Mouse (Mus musculus): ENCODE measurements around the gene Zdhhc1.

Zdhhc1 gene

DNA sequence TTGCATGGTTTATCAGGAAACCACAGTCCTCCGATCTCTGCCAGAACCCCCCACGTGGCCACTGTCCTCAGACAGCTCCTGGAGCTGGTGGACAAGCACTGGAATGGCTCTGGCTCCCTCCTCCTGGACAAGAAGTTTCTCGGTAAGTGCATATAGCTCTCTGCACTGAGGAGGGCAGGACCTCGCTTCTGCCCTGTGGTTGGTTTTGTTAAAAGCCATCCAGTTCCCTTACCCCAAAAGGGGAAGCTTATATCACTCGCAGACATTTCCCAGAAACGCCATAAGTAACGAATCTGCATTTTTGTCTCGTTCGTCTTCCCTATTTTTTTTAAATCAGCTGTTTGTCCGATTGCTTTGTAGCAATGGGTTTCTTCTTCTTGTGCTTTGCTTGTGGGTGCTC is 41.5 kb downstream of the Zdhhc1 start:
- no peak for DNase-seq (ENCODE audit: low spot score in 2 of 2)

DNA sequence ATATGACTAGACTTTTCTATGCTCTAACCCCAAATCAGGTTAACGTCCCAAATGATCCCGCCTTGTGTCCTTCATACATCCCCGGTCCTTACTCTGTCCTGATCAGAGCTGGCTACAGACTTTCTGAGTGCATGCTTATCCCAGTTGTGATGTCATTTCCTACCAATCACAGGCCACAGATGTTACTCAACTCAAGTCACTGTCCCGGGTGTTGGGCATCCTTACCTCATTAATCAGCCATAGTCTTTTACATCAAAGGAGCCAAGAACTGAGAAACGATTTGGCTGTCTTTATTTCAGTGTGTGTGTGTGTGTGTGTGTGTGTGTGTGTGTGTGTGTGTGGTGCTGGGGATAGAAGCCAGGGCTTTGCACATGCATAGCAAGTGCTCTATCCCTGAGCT is 42.6 kb downstream of the Zdhhc1 start:
- DNase-seq (ENCODE audit: low spot score in 2 of 2), result no peak

DNA sequence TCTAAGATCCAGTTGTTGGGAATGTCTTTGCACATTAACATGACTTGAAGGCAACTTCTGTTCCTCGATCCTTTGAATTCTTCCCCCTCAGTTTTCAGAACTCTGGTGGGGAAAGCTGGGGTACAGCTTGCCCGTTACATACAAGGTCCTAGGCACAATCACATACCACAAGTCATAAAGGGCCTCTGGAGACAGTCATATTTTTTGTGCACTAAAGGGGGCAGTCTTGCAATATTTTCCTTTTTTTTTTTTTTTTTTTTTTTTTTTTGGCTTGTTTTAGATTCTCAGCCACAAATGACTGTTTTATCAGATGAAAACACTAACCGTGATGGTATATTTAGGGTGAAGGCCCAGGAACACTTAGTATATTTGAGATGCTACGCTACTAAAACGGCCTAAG is 43.4 kb downstream of the Zdhhc1 start:
- no peak for DNase-seq (ENCODE audit: low spot score in 2 of 2)

DNA sequence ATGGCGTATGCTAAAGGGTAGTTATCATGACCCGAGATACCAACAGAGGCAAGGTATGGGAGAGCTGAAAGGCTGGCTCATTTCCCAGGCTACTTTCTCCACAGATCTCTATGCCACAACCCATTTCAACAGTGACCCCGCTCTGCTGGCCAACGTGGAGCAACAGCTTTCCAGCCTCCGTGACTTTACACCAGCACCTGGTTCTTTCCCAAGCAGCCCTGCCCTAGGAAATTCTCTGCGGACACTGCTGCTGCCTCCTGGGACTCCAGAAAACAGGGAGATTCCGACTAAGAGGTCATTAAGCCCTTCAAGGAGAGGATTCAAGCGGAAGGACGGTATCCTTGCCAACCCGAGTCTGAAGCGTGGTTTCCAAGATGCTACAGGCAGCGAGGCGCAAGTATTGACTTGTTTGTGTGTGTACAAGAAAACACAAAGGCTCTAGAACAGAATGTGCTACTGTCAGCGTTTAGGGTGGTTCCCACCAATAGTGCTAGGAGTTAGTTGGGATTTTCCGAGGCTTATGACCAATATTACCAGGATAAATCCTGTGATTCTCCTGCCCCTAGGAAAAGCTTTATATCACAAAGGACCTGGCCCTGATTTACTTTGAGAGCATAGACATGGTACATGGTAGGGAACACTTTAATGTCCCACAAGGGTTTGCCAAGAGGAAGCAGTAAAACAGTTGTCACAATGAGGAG is 44.6 kb downstream of the Zdhhc1 start:
- no peak for DNase-seq (ENCODE audit: low spot score in 2 of 2)

DNA sequence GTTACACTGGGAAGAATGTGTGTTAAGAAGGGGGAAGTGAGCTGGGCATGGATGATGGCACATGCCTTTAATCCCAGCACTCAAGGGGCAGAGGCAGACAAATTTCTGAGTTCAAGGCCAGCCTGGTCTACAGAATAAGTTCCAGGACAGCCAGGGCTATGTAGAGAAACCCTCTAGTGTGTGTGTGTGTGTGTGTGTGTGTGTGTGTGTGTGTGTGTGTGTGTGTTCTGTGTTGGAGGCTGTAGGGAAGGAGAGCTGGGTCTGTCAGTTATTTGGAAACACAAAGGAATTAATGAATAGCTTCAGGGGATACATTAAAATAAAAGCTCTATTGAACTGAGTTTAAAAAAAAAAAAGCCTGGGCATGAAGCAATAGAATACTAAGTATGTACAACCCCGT is 45.7 kb downstream of the Zdhhc1 start:
- DNase-seq (ENCODE audit: low spot score in 2 of 2), result no peak

DNA sequence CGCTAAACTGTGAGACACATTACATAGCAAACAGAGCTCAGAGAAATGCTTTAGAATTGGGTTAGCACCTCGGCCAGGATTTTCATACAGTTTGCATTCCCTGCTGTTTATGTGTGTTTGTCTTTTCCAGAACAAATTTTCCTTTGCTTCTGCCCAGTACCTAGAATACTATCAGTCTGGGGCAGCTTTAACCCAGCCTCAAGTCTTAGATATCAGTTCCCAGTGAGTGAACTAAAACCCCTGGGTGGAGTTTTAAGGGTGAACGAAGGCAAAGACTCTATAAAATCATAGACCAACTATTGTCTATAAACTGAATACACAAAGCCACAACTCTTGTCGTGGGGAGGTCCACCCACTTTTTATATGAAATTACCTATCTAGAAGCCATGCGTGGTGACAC is 48.1 kb downstream of the Zdhhc1 start:
- DNase-seq (ENCODE audit: low spot score in 2 of 2), result no peak

DNA sequence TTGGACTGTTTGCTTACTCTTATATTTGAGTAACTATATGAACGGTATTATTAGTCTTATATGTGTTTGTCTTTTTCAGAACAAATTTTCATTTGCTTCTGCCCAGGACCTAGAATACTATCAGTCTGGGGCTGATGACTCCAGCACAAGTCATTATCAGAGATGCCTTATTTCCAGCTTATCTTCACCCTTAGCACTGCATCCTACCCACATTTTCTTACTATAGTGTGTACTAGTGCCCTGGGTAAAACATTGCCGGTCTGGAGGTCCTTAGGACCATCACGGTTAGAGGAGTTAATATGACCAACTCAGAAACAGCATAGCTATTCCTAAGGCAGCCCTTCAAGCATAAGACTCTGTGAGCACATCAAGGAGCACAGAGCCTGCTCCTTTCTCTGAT is 48.5 kb downstream of the Zdhhc1 start:
- DNase-seq (ENCODE audit: low spot score in 2 of 2), result no peak

DNA sequence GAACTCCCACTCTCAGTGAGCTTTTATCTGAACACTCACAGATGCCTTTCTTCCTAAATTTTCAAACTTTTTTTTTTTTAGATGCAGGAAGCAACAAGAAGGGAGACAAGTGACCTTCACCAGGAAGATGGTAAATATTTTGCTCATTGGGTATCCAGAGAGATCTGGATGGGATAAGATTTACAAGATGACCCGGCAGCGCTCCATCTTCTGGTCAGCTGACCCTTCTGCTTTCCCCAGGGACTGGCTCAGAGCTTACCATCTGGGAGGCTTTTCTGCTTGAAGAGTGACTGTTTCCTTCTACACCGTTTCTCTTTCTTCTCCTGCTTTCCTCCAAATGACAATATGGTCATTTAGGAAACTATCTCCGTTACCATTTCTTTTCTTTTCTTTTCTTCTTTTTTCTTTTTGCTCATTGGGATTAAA is 50.6 kb downstream of the Zdhhc1 start:
- no peak for DNase-seq (ENCODE audit: low spot score in 2 of 2)

DNA sequence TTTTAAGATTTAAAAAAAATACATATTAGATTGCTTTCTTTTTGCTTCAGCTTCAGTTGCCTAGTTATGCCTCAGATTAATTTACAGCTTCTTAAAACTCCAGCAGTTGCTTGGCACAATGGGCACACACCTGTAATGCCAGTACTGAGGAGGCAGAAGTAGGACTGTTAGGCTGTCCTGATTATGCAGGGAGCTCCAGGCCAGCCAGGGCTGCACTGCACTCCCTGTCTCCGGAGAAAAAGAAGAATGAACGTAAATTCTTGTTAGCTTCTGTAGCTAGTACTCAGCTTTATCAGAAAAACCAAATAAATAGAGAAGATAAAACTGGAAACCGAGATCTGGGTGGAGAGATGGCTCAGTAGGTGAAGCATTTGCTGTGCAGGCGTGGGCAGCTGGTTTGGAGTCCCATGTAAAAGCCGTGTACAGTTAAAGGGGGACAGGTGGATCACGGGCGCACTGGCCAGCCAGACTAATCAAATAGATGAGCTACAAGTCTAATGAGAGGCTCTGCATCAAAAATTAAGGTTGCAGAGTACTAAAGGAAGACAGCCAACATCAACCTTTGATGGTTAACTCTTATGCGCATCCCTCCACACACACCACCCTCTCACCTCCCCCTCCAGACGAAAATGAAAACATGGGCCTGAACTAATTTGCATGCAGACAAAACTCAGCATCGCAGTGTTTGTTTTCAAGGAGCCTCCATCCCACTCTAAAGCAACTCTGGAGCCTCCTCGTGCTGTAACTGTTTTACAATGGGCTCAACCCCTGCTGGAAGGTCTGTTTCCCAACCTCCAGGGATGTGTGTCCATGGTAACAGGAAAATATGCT is 51.2 kb downstream of the Zdhhc1 start:
- peak in 1 of 2 experiments; percentile 38 for DNase-seq (ENCODE audit: low spot score in 2 of 2)

DNA sequence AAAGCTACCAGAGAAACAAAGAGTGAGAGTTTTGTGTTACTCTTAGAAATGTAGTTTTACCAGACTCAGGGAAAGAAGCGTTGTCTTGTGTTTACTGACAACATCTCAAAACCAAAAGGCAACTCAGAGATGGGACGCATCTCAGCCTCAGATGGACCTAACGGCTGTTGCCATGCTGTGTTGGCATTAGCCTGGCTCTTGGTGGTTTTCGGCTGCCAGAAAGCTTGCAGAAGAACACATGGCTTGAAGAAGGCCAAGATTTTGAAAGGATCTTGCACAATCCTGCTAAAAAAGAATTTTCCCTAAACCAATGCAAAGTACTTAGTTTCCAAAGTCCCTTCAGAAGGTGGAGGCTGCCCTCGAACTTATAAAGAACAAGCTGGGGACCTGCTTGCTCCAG is 54.0 kb downstream of the Zdhhc1 start:
- DNase-seq (ENCODE audit: low spot score in 2 of 2), result no peak

DNA sequence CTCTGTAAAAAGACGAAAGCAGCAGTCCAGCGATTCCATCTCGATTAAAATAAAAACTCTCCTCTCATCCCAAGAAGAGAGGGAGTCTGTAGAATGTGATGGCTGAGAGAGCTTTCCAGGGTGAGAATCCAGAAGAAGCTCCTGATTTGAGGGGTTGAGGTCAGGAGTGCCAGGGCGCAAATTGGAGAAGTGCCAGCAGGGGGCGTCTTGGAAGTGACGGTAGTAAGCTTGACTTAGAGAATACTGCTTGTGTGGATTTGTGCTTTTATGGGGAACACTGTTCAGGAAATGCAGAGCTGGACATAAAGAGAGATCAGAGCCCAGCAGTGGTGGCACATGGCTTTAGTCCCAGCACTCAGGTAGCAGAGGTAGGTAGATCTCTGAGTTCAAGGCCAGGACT is 55.3 kb downstream of the Zdhhc1 start:
- no peak for DNase-seq (ENCODE audit: low spot score in 2 of 2)

DNA sequence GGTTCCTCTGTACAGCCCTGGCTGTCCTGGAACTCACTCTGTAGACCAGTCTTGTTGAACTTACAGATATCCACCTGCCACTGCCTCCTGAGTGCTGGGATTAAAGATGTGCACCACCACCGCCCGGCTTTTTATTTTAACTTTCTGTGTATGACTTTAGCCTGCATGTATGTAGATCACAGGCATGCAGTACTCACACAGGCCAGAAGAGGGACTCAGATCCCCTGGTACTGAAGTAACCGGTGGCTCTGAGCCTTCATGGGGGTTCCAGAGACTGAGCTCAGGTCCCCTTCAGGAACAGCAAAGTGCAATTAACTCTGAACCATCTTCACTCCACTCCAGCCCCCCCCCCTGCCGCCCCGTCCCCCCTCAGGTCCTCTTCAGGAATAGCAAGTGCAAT is 57.8 kb downstream of the Zdhhc1 start:
- no peak for DNase-seq (ENCODE audit: low spot score in 2 of 2)

DNA sequence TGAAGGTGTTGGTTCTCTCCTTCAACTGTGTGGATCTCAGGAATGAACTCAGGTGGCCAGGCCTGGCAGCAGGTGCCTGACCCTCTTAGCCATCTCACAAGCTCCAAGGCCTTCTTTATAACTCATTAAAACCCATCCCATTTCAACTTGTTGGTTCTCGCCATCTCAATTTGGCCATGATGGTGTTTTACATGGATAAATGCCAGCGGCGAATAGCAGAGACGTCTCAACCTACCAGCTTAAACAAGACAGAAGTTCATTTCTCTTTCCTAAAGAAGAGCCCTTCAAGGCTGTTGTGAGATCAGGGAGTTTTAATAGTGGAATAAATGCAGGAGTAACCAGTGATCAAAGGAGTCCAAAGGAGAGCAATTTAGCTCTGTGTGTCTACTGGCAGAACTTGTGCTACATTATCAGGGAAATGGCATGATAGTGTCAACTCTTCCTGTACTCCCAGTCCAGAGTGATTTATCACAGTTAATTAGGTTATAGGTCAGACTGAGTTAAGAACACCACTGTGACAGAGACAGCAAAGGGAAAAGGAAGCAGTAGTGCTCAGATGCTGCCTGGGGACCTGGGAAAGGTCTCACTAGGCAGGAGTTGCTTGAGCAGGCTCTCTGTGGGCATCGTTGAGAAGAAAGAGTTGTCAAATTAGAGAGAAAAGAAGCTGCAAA is 59.5 kb downstream of the Zdhhc1 start:
- DNase-seq (ENCODE audit: low spot score in 2 of 2), result no peak

DNA sequence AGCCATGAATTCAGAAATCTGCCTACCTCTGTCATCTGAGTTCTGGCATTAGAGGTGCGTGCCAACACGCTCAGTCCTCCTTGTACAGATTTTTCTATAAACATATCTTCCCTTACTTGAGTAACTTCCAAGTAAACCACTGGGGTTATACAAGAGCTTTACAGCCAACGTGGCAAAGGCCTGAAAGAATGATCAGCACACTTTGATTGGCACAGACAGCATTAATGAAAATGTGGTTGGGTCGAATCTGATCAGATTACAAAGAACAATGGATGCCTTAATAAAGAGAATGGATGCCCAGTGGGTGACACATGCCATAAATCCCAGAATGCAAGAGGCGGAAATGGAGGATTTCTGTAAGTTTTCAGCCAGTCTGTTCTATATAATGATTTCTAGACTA is 60.5 kb downstream of the Zdhhc1 start:
- no peak for DNase-seq (ENCODE audit: low spot score in 2 of 2)

DNA sequence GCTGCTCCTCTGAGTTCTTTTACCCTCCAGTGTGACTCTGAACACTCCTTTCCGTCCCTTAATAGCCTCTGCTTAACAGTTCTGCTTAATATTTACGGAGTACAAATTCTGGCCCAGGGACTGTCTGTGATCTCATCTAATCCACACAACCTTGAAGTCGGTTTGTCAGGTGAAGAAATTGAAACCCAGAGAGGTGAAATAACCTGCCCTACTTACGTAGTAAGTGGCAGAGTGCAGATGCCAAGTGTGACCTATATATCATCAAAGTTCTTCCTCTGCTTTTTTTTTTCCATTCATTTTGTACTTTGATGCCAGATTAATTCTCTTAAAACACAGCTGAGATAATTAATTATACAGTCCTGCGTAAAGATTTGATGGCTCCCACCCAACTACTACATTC is 62.6 kb downstream of the Zdhhc1 start:
- DNase-seq (ENCODE audit: low spot score in 2 of 2), result no peak

DNA sequence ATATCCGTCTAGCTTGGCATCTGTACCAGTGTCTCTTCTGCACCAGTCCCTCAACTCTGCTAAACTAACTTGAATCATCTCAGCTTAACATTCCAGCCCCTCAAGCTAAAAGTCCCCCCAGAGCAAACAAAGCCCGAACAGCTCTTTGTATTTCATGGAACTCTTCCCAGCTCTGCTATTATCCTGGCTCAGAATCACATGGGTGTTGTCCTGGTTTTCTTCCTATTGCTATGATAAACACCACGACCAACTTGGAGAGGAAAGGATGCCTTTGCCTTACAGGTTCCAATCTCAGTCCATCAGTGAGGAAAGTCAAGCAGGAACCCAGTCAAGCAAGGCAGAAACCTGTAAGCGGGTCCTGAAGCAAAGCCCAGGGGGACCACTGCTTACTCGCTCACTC is 63.2 kb downstream of the Zdhhc1 start:
- DNase-seq (ENCODE audit: low spot score in 2 of 2), result no peak

DNA sequence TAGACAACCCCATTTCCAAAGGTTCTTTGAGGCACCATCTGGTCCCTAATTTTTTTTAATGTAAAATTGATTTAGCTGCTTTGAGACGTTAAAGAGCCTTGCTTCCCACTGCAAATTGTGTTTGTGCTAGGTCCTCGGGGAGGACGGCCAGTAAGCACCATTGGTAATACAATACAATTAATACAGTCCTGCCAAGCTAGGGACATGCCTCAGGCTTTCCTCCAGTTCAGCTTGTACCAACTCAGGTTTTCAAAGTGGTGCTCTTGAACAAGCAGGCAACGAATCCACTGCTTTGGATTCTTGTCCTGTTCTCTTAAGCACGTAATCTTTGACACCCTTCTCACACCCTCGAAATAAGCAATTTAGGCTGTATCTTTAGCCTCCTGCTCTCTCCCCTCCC is 63.7 kb downstream of the Zdhhc1 start:
- DNase-seq (ENCODE audit: low spot score in 2 of 2), result no peak

DNA sequence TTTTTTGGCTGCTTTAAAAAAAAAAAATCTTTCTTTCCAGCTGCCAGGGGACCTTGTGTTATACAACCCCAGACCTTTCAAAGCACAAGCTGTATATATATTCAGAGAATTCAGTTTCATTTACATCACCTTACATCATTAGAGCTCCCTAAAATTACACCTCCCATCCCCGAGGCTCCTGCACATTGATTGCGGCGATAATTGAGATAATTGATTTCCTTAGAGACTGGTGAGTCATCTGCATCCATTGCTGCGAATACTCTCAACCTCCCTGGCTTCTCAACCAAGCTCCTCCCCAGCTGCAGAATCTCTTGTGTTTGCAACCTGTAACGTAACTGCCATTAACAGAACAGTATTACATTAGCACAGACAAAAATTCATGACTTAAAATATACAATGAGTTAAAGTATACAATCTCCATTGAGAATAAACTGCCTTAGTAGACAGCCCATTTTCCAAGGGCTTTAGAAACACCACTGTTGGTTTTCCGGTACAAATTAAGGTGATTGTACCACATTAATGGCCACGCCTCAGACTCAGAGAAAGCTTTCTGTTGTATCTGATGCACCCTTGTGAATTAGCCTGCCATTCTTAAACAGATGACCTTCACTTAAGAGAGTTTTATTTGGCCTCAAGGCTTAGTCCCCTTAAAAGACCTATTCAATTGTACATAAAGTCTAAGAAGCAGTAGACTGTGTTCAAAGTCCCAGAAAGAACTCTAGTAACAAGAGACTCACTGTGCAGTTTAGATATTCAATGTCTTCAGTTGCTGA is 64.8 kb downstream of the Zdhhc1 start:
- DNase-seq (ENCODE audit: low spot score in 2 of 2), result no peak

DNA sequence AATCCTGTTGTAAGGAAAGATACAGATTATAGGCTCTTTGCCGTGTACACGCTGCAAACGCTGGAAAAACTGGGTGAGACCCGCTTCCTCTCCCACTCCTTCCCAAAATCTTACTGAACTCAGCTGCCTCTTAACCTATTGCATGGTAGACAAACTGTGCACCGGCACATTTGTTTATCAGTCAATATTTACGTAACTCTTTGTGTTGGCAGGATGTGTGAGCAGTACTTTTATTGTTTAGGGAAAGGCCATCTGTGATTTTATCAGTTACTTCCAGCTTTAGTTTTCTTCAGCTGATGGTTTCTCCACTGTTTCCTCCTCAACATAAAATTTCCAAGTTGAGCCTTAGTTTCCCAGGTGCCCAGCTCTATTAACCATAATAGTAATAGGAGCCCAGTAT is 69.8 kb downstream of the Zdhhc1 start:
- DNase-seq (ENCODE audit: low spot score in 2 of 2), result no peak

Data from left cerebral cortex, adult 9 months (tissue).